Mouse (Mus musculus) A20 (cell line): ENCODE data around the gene Smtnl1.

Experiments used
- DNase-seq: peaks from one replicate; pipeline ENCODE4 v3.0.0-alpha.2; 2011; ENCODE audit warnings: low read depth, low spot score

The Smtnl1 gene

DNA sequence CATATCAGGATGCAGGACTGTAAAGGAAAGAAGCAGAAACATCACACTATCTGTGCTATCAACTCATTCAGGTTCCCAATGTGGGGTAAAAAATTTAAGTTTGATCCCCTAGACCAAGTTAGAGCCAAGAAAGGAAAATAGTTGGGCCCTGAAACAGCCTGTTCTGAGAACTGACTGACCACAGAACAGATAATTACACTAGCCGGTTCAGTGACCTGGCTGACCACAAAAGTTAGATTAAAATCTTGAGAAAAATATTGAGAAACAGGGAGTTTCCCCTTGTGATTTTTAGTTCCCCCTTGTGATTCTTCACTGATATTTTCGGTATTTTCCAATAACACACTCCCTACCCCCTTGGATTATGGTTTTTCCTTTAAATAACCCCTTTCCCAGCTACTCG, 28.6 kb downstream of the Smtnl1 start:
- DNase-seq = peak; percentile 56

- no peak for DNase-seq
Observed at GRCm38 (mm10) chr2:84793154-84793553, 29.3 kb downstream of the Smtnl1 start.

- no peak for DNase-seq
Observed at GRCm38 (mm10) chr2:84792516-84792915, 29.9 kb downstream of the Smtnl1 start.

- no peak for DNase-seq
Observed at GRCm38 (mm10) chr2:84790418-84790817, 32.0 kb downstream of the Smtnl1 start.

DNA sequence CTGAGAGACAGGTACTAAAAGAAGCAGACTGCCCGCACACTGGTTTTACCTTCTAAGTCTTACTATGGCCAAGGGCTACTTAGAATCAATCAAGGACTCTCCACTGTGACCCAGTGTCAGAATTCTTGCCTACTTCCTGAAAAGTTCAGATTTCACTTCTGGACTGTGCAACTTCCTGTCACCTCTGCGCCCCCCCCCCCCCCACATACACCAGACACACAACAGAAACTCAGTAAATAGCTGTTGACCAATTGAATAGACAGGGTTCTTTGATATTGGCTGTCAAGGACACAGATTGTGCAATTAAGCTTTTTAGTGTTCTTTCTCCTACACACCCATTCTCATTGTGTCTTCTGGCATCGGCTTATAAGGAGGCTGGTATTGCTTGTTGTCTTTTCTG, 34.1 kb downstream of the Smtnl1 start:
- DNase-seq = peak; percentile 46

DNA sequence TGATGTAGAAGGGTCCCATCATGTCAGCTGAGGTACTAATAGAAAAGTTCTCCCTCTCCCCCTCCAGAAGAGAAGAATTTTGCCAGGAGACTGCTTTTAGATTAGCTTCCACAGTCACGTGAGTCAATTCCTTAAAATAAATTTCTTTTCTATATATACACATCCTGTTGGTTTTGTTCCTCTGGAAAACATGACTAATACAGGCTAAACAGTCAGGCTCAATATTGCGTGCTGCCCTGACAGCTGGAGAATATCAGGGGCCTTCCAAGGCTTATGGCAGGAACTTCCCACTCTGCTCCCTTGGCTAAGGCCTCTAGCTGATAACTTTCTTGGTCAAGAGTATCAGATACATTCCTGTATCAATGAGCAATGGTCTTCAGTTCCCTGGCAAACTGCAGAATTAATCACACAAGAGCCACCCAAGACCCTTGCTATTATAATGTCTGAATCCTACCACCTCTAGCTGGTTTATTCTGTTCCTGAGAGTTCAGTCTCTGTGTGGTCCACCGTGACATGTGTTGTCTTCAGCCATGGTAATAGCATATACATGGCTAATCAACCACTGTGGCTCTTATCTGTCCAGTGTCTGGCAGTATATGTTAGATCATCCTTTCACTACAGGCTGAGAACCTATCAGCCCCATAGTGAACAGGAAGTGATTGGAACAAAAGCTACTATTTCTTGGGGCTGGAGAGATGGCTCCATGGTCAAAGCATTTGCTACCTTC, 38.4 kb downstream of the Smtnl1 start:
- no peak for DNase-seq

DNA sequence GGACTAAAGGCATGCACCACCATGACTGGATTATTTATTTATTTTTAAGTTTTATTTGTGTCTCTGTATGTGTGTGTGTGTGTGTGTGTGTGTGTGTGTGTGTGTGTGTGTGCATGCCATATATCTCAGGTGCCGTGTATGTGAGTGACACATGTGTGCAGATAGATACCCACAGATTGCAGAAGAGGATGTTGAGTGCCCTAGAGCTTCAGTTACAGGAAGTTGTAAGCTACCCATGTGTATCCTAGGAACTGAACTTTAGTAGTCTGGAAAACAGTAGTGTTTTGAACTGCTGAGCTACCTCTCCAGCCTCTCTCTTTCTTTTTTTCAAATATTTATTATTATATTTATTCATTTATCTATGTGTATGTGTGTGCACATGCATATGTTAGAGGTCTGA, 39.1 kb downstream of the Smtnl1 start:
- DNase-seq = no peak

GRCm38 (mm10) chr2:84779210-84779609, 43.2 kb downstream of the Smtnl1 start:
- DNase-seq = peak; percentile 50

GRCm38 (mm10) chr2:84777706-84778105, 44.7 kb downstream of the Smtnl1 start:
- DNase-seq = no peak

DNA sequence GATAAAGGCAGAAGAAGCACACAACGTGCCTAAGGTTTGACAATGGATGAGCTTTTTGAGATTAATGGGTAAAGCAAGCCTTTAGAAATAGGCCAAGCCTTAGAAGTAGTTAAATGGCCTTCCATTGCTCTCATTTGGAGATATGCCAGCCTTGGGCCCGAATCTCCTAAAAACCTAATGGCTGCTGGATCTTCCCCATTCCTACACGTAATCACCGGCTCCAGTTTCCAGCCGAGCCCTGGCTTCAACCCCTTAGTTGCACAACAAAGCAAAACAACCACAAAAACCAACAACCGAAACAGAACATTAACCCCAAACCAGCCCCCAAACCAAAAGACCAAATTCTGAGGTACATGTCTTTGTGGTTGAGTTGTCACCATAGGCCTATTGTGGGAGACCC, 46.8 kb downstream of the Smtnl1 start:
- no peak for DNase-seq

DNA sequence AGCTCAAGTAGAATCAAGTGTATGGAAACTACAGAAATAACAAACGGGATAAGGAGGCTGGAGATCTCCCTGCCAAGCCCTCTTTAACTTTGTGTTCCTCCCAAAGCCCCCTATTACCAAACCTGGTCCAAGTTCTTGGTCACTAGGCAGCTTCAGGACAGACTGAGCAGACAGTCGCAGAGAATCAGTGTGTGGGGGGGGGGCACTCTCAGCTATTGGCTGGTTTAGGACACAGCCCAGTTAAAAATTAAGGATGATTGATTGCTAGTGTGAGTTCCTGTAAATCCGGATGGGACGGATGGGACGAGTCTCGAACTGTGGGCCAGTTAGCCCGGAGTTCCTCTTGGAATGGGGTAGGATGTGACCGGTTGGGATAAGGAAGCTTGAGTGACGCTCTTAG, 47.2 kb downstream of the Smtnl1 start, which contains the start of gene Serping1:
Serping1 (minus strand) TSS at position 204 of the 400 bp plus-strand sequence.
- no peak for DNase-seq

- DNase-seq = no peak
Observed at GRCm38 (mm10) chr2:84774751-84775150, 47.7 kb downstream of the Smtnl1 start.

DNA sequence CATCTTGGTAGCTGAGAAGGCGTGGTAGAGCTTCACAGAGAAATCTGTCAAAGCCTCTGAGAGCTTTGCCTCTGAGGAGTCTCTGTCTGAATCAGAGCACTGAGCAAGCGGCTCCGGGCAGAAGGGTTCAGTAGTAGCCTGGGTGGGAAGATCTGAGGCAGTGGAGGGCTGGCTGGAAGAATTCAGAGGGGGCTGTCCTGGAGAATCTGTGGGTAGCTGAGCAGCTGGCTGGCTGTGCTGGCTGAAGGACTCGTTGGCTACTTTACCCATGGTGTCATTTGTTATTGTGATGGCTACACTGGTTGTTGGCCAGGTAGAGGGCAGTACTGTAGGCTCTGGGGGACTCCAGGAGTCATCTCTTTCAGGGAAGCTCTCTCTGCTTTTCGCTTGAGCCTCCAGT, 49.3 kb downstream of the Smtnl1 start:
- DNase-seq = no peak

DNA sequence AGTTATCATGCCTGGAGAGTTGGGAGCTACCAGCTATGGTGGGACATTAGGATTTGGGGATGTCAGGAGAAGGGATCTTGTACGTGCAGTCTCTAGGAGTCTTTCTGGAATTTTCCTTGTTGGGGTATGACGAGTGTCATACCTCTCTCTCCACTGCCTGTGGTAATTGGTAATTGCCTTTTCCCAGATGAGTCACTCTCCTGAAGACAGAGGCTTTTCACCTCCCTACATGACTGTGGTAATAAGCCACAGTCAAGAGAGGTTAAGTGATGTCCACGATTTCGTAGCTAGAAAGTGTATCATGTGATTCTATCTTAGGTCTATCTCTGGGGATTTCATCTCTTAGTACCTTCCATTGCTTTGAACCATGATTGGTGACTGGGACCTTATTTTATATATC, 50.0 kb downstream of the Smtnl1 start:
- DNase-seq = no peak

- no peak for DNase-seq
Observed at GRCm38 (mm10) chr2:84770501-84770900, 52.0 kb downstream of the Smtnl1 start.

DNA sequence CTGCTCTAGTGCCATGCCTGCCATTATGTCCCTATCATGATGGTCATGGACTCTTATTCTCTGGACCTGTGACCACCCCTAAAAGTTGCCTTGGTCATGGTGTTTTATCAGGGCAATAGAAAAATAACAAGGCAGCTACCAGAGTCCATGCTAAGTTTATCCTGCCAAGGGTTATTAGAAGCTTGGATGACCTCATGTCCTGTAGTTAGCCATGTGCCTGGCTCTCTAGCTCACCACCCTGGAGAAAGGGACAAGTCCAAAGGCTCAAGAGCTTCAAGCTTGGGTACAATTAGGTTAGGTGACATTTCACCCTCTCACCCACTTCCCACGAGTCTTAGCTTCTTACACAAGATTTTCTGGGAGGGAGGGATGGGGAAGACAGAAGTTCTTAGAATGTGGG, 59.6 kb downstream of the Smtnl1 start:
- DNase-seq = no peak

DNA sequence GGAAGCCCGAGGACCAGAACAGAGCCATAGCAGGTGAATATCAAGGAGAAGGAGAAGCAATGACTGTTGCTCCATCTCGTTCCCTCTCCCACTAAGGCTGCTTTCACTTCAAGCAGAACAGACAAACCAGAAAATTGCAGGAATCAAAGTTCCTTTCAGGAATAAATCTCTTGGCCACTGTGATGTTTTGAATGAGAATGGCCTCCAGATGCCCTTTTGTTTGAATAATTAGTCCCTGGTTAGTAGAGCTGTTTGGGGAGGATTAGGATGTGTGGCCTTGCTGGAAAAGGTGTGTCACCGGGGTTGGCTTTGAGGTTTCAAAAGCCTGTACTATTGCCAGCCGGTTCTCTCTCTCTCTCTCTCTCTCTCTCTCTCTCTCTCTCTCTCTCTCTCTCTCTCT, 60.2 kb downstream of the Smtnl1 start:
- no peak for DNase-seq

DNA sequence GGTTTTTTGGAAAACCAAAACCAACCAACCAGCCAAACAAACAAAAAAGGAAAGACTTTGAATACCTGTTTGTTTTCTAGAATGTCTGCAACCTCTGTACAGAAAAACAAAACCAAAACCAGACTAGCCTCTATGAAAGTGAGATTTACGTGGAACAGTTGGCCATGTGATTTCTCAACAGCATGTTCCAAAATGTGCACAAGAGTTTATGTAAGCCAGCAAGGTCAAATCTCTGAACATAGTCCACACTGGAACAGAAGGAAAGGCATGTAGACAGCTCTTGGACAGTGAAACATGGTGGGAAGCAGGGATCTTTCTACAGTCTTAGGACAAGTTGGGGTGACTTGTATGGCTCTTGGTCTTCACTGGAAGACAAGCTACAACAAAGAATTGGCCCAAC, 60.6 kb downstream of the Smtnl1 start:
- no peak for DNase-seq

- no peak for DNase-seq
Observed at GRCm38 (mm10) chr2:84761309-84761708, 61.1 kb downstream of the Smtnl1 start.
